Mouse (Mus musculus) erythroid progenitor cell, adult 5-6 weeks (primary cell): Measurements from ENCODE around the gene Rhoq. TPM values are rescaled to one million over a fixed set of nuclear protein-coding genes. Genes with fewer than 3 reads are reported as not detected.

ENCODE experiments used
- total RNA-seq, 2 experiments: library from RNA; stranded (forward) in 1 of 2; stranded (reverse) in 1 of 2; fragments of 150-400 nt in 1 of 2; fragments of 186-747, 209-891 nt in 1 of 2; gene quantifications; 2 replicates each; pipeline versions ENCODE4 v1.2.3 to v1.2.4; 2015 to 2017; ENCODE audit warnings: low replicate concordance in 2 of 2

Gene Rhoq
- total RNA-seq, 2 experiments from 2014 or later, result 2.9 to 10.9 TPM

Other genes starting within 250 kb of the Rhoq start
- gene Epas1, start 209.4 kb upstream of the Rhoq start, total RNA-seq (2015; ENCODE audit: low replicate concordance), result 1.4 TPM in 1 of 2 replicates, not detected in the other
- gene Epas1, start 209.4 kb upstream of the Rhoq start, total RNA-seq (2017; ENCODE audit: low replicate concordance), result 0.15 and 0.90 TPM in 2 replicates
- gene Tmem247, start 45.7 kb upstream of the Rhoq start, total RNA-seq (2015; ENCODE audit: low replicate concordance), result not detected in 2 replicates
- gene Tmem247, start 45.7 kb upstream of the Rhoq start, total RNA-seq (2017; ENCODE audit: low replicate concordance), result not detected in 2 replicates
- not detected in 2 replicates for gene Atp6v1e2, start 15.2 kb upstream of the Rhoq start, total RNA-seq (2015; ENCODE audit: low replicate concordance)
- not detected in 2 replicates for gene Atp6v1e2, start 15.2 kb upstream of the Rhoq start, total RNA-seq (2017; ENCODE audit: low replicate concordance)
- 6.3 TPM in 1 of 2 replicates, not detected in the other for gene Pigf, start 62.3 kb downstream of the Rhoq start, total RNA-seq (2015; ENCODE audit: low replicate concordance)
- 2.4 and 4.3 TPM in 2 replicates for gene Pigf, start 62.3 kb downstream of the Rhoq start, total RNA-seq (2017; ENCODE audit: low replicate concordance)
- 53.3 and 91.8 TPM in 2 replicates for gene Cript, start 62.5 kb downstream of the Rhoq start, total RNA-seq (2015; ENCODE audit: low replicate concordance)
- 37.4 and 51.5 TPM in 2 replicates for gene Cript, start 62.5 kb downstream of the Rhoq start, total RNA-seq (2017; ENCODE audit: low replicate concordance)
- gene Socs5, start 144.6 kb downstream of the Rhoq start, total RNA-seq (2015; ENCODE audit: low replicate concordance), result 0.84 and 4.0 TPM in 2 replicates
- 1.2 TPM in 1 of 2 replicates, not detected in the other for gene Socs5, start 144.6 kb downstream of the Rhoq start, total RNA-seq (2017; ENCODE audit: low replicate concordance)